Mouse (Mus musculus) kidney, embryonic 16.5 days (tissue): ENCODE measurements around the gene Mgrn1. TPM values are rescaled to one million over a fixed set of nuclear protein-coding genes. Genes with fewer than 3 reads are reported as not detected.

Experiments used
- ATAC-seq: fragments of 200-750 bp; cut with Nextera tagmentation; 2 replicates; pipeline ENCODE4 v1.8.0; 2017; ENCODE audit warnings: moderate TSS enrichment; ENCODE audit not compliant: low FRiP score, low TSS enrichment
- H3K27ac ChIP-seq: fragments of 300-500 bp; sonication (generic); 2 replicates; pipeline ENCODE4 v1.5.1; 2014; ENCODE audit warnings: low read length
- H3K27me3 ChIP-seq: fragments of 300-500 bp; sonication (generic); 2 replicates; pipeline ENCODE4 v1.6.1; 2014; ENCODE audit warnings: low read length, control low read depth, mixed read lengths; ENCODE audit not compliant: insufficient read depth
- H3K36me3 ChIP-seq: fragments of 300-500 bp; sonication (generic); 2 replicates; pipeline ENCODE4 v1.6.1; 2014; ENCODE audit warnings: low read length, control low read depth, mixed read lengths; ENCODE audit not compliant: insufficient read depth
- H3K4me1 ChIP-seq: fragments of 300-500 bp; sonication (generic); 2 replicates; pipeline ENCODE4 v1.6.1; 2014; ENCODE audit warnings: low read length, control low read depth, mixed read lengths; ENCODE audit not compliant: insufficient read depth
- H3K4me2 ChIP-seq: fragments of 300-500 bp; sonication (generic); replicated peaks from 2 replicates; pipeline ENCODE4 v1.6.1; 2014; ENCODE audit warnings: low read depth, low read length
- H3K4me3 ChIP-seq: fragments of 300-500 bp; sonication (generic); 2 replicates; pipeline ENCODE4 v1.5.1; 2014; ENCODE audit warnings: mild to moderate bottlenecking, low read length
- H3K9ac ChIP-seq: fragments of 300-500 bp; sonication (generic); replicated peaks from 2 replicates; pipeline ENCODE4 v1.6.1; 2014; ENCODE audit warnings: low read length
- H3K9me3 ChIP-seq: fragments of 300-500 bp; sonication (generic); 2 replicates; pipeline ENCODE4 v1.6.1; 2016; ENCODE audit warnings: low read length, control low read depth
- WGBS: fragments of 180-500 bp; shearing (Covaris S2); extraction: QIAGEN DNeasy Blood & Tissue Kit; methylation state at CpG from one replicate; pipeline ENCODE4 v1.1.7; 2014; 5-methylcytosine and 5-hydroxymethylcytosine counted together
- polyA plus RNA-seq: library from polyadenylated mRNA; unstranded; fragments of >200 nt; fragmentation: Nextera tagmentation; extraction: Ambion mirVana; gene quantifications from 2 replicates; pipeline ENCODE4 v1.2.1, GENCODE M21; 2015

Gene Mgrn1
- polyA plus RNA-seq, 1 experiment from 2014 or later, result 113 TPM

DNA sequence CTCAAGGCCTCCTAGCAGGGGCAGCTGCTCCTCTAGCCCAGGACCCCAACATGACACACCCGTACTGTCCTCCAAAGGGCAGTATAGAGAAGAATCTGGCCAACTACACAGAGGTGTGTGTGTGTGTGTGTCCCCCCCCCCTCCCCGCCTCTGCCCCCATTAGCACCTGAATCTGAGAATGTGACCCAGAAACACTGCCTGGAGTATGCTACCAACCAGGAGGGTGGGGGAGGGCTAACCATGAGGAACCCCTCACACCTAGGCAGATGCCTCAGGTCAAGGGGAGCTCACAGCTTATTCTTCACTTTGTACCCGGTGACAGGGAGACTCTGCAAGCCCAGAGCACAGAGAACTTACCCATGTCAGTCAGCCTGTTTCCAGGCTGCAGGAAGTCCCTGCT, 8.3 kb upstream of the Mgrn1 start:
- peak overlapping the region; percentile 90 for H3K9ac ChIP-seq
- H3K27me3 ChIP-seq, result no peaks in the 10 kb centered on the region

DNA sequence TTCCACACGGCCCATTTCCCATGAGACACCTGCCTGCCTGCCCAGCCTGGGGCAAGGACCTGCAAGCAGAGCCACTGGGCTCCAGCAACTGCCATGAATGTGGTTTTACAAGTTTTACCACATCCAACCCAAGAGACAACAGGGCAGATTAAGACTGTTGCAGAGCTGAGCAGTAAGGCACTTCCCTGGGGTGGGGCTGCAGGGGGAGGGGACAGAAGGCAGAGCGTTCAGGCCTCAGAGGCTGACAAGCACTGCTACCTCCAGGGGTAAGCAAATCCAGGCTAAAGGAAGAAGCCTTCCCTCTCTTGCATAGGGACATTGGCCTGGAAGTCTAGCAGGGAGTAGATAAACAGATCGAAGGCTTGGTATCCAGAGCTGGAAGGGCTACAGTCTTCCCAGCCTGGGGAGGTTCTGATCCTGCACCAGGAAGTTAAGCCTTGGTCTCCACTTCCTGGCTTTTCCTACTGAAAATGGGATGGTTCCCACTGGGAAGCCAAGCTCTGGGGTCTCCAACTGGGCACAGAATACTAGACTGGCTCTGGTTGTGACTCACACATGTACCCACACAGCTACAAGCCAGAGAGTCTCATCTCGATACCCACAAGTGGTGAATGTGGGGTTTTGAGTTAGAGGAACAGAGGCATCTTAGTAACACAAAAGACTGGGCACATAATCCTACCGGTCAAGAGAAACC, 7.7 kb upstream of the Mgrn1 start:
- Histone ChIP-seq H3K27me3 (no peaks in the 10 kb centered on the region), H3K27ac (peak overlapping the region; percentile 100), H3K9ac (peak overlapping the region; percentile 90), H3K9me3 (no peaks in the 10 kb centered on the region), H3K4me3 (peak overlapping the region; percentile 90), H3K4me2 (peak overlapping the region; percentile 70), H3K36me3 (peaks cover 31% of the 10 kb centered on the region), H3K4me1 (peaks cover 39% of the 10 kb centered on the region)
- ATAC-seq, result peak; percentile 13; the same call in 1 of the 2 replicates
- 13% methylated on average over 5 of the region's 5 CpGs for WGBS

More for the DNA sequence above, 8.3 kb upstream of the Mgrn1 start:
- peaks cover 32% of the 10 kb centered on the region for H3K36me3 ChIP-seq
- ATAC-seq, result no peak
- H3K27ac ChIP-seq, result peak overlapping the region; percentile 100
- H3K4me3 ChIP-seq, result peak overlapping the region; percentile 90
- H3K9me3 ChIP-seq, result no peaks in the 10 kb centered on the region
- 73% methylated on average over 3 of the region's 3 CpGs for WGBS
- H3K4me1 ChIP-seq, result peaks cover 39% of the 10 kb centered on the region
- peak overlapping the region; percentile 70 for H3K4me2 ChIP-seq

DNA sequence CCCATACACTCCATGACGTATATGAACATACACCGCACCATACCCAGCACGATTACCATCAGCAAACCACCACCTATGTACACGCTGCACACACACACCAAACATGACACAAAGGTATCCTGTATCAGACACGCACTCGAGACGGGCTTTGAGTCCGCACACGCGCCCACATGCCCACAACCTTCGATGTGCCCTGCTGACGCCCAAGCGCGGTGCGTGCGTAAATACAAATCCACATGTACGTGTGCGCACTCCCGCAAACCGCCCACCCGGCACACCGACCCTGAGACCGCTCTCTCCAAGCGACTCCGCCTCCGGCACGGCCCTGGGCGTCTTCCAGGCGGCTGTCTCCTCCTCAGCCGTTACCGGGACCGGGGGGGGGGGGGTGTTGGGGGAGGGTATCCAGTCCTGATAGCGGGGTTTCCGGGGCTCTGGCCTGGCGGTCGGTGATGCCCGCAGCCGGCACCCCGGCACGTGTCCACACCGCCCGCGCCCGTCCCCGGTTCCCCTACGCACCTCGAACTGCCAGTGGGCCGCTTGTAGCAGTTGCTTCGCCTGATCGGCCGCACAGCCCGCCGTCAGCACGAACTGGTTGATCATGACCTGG, 6.8 kb upstream of the Mgrn1 start:
- under 1% methylated on average over 53 of the region's 54 CpGs for WGBS
- peaks cover 24% of the 10 kb centered on the region for H3K36me3 ChIP-seq
- peak; percentile 5 for ATAC-seq
- H3K4me1 ChIP-seq, result peaks cover 39% of the 10 kb centered on the region
- peak overlapping the region; percentile 100 for H3K27ac ChIP-seq
- H3K27me3 ChIP-seq, result no peaks in the 10 kb centered on the region
- H3K9me3 ChIP-seq, result no peaks in the 10 kb centered on the region
- peak overlapping the region; percentile 90 for H3K9ac ChIP-seq
- H3K4me2 ChIP-seq, result peak overlapping the region; percentile 70
- peak overlapping the region; percentile 90 for H3K4me3 ChIP-seq

DNA sequence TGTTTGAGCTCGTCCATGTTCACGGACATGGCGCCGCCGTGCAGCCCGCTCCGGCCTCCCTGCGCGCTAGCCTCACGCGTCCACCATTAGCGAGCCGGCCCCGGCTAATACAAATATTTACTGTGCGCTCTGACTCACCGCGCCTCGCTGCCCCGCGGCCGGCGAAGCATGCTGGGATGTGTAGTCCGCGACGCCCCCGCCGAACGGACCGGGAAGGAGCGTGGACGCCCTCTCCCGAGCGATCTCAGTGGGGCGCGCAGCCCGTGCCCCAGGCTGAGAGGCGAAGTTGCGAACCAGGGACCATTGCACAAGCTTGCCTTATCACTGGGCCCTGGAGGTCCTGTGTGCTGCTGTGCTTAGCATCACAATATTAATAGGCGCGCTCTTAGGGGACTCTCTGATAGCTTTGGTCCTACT, 6.3 kb upstream of the Mgrn1 start:
- Histone ChIP-seq H3K9ac (peak overlapping the region; percentile 90), H3K9me3 (no peaks in the 10 kb centered on the region), H3K27me3 (no peaks in the 10 kb centered on the region), H3K27ac (peak overlapping the region; percentile 100), H3K36me3 (peaks cover 19% of the 10 kb centered on the region), H3K4me2 (peak overlapping the region; percentile 70), H3K4me3 (peak overlapping the region; percentile 90), H3K4me1 (peaks cover 39% of the 10 kb centered on the region)
- peak; percentile 79 for ATAC-seq
- under 1% methylated on average over 40 of the region's 40 CpGs for whole genome bisulfite sequencing

DNA sequence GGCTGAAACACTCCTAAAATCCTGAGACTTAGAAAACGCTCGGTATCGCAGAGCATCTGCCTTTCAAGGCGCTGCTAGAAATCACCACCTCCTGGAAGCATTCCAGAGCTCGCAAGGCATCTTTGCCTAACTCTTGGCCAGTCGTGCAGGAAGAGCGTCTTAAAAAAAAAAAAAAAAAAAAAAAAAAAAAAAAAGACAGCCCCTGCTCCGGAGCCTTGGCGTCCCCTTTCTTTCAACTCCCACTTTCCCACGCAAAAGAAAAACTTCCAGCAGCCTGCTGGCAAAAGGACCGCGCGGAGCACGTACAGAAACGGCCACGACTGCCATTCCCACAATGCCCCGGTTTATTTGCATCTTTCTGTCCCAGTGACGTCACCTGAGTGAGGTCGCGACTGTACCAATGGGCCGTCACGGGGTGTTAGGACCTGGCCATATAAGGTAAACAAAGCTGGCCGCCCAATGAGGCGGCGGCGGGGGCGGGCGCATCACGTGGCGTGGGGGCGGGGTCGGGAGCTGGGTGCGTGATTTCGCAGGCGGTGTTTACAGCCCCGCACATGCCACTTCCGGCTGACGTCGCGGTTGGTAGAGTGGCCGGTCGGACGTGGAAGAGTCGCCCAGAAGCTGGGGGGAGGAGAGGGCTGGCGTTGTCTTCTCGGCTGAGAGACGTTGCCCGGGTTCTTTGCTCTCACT, 5.8 kb upstream of the Mgrn1 start, which contains the start of gene Ubald1:
Gene Ubald1 (minus strand): TSS at position 180 of the 690 bp plus-strand sequence.
- peak within 1 kb of the TSS; percentile 98 for H3K9ac ChIP-seq
- no peaks in the 10 kb centered on the region for H3K27me3 ChIP-seq
- peak; percentile 88 for ATAC-seq
- H3K4me3 ChIP-seq, result peak within 1 kb of the TSS; percentile 90
- H3K9me3 ChIP-seq, result no peaks in the 10 kb centered on the region
- H3K4me1 ChIP-seq, result peaks cover 41% of the 10 kb centered on the region
- H3K36me3 ChIP-seq, result peaks cover 13% of the 10 kb centered on the region
- peak within 1 kb of the TSS; percentile 89 for H3K4me2 ChIP-seq
- peak within 1 kb of the TSS; percentile 100 for H3K27ac ChIP-seq
- under 1% methylated on average over 48 of the region's 48 CpGs for WGBS

DNA sequence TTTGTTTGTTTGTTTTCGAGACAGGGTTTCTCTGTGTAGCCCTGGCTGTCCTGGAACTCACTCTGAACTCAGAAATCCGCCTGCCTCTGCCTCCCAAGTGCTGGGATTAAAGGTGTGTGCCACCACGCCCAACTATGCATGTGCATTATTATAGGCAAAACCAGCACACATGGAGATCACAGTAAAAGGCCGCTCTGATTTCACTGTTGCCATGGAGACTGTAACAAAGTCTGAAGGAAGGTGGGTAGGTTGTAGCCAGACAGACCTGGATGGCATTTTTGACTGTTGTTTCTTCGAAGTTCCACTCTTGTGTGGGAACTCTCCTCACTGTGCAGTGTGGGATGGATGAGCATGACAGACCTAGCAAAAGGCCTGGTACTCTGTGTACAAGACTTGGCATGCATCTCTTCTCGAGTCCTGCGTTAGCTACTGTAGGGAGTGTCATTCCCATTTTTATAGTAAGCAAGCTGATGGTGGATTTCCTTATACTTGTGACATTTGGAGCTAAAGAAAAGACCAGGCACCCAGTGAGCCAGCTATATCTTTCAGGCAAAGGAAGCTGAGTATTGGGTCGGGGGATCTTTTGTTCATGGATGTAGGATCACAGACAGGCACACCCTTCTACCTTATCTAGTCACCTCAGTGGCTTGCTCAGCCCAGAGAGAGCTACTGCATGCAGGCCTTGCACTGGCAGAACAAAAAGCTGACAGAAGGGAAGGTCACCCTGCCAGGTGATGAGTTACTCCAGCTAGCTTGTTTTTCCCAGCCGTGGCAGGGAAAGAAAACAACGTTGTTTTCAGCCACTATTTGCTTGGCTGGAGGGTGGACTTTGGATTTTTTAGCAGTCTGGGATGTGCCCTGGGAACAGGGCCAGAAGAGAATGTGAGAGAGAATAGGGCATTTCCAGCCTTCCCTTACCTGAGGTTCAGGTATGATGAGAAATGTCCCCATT, 4.4 kb upstream of the Mgrn1 start:
- Histone ChIP-seq H3K9ac (peak overlapping the region; percentile 98), H3K4me3 (peak overlapping the region; percentile 90)
- WGBS, result 73% methylated on average over 10 of the region's 10 CpGs

DNA sequence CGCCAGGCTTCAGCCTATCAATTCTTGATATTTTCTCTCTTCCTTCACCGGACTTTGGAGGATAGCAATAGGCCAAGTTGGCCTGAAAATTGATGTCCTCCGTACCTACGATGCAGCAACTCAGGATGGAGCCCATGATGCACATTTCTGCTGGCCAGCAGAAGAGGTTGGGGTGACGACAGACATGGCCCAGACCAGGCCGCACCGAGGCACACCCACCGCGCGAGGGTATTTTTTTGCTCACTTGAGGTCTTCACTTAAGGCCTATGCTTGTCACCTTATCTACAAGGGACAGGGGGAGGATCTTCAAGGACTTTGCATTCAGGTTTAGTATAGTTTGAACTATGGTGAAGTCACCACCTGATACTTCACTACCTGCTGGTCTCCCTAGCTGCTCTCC, 1.1 kb upstream of the Mgrn1 start:
- Histone ChIP-seq H3K36me3 (no peaks in the 10 kb centered on the region), H3K9me3 (no peaks in the 10 kb centered on the region), H3K4me1 (peaks cover 33% of the 10 kb centered on the region), H3K27me3 (no peaks in the 10 kb centered on the region), H3K4me2 (no peak overlapping the region), H3K9ac (no peak overlapping the region), H3K27ac (peak overlapping the region; percentile 92; the same call in 1 of the 2 replicates), H3K4me3 (no peak overlapping the region)
- WGBS, result 89% methylated on average over 10 of the region's 10 CpGs
- ATAC-seq, result no peak

More for the DNA sequence above, 4.4 kb upstream of the Mgrn1 start:
- Histone ChIP-seq H3K36me3 (0 out of 2 replicates have a peak, but pooled peaks cover 2% of the 10 kb centered on the region), H3K4me2 (peak overlapping the region; percentile 89), H3K9me3 (no peaks in the 10 kb centered on the region), H3K27me3 (no peaks in the 10 kb centered on the region), H3K4me1 (peaks cover 32% of the 10 kb centered on the region), H3K27ac (peak overlapping the region; percentile 99)
- ATAC-seq, result no peak

DNA sequence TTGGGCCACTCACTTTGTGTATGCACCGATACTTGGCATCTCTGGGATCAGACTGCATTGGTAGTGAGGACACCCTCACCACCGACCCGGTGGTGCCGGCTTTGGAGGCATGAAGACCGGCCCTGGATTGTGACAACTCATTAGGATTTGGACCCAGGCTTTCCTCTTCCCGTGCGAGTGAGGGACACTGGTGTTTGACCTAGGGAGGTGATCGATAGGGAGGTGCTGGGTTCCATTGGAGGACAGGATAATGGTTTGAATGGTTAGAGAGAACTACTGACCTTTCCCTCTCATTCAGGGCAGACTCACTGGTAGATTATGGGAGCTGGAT, 606 bp downstream of the Mgrn1 start:
- peak overlapping the region; percentile 76 for H3K4me2 ChIP-seq
- peak overlapping the region; percentile 96 for H3K9ac ChIP-seq
- no peaks in the 10 kb centered on the region for H3K9me3 ChIP-seq
- no peak for ATAC-seq
- peaks cover 25% of the 10 kb centered on the region for H3K4me1 ChIP-seq
- no peaks in the 10 kb centered on the region for H3K27me3 ChIP-seq
- WGBS, result 2% methylated on average over 8 of the region's 8 CpGs
- H3K36me3 ChIP-seq, result no peaks in the 10 kb centered on the region
- H3K4me3 ChIP-seq, result peak overlapping the region; percentile 91
- peak overlapping the region; percentile 94 for H3K27ac ChIP-seq

DNA sequence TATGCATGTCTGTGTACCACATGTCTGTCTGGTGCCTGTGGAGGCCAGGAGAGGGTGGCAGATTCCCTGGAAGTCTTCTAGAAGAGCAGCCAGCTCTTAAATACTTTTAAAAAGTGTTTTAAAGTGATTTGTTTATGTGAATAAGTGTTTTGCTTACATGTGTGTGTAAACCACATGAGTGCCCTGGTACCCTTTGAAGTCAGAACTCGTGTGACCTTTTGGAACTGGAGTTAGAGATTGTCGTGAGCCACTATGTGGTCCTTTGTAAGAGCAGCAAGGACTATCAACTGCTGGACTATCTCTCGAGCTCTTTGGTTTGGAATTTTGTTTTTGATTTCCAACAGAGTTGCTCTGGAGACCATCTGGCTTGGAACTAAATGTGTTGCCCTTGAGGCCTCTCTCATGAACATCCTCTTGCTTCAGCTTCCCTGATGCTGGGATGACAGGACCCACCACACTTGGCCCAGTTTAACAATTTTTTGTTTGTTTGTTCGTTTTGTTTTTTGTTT, 4.2 kb downstream of the Mgrn1 start:
- no peak overlapping the region for H3K27ac ChIP-seq
- H3K9me3 ChIP-seq, result no peaks in the 10 kb centered on the region
- H3K27me3 ChIP-seq, result no peaks in the 10 kb centered on the region
- WGBS, result 66% methylated on average over 4 of the region's 4 CpGs
- no peak for ATAC-seq
- H3K9ac ChIP-seq, result no peak overlapping the region
- peaks cover 19% of the 10 kb centered on the region for H3K4me1 ChIP-seq
- no peak overlapping the region for H3K4me3 ChIP-seq
- H3K4me2 ChIP-seq, result no peak overlapping the region
- H3K36me3 ChIP-seq, result no peaks in the 10 kb centered on the region
